Mouse (Mus musculus) kidney, postnatal 10 days (tissue): ENCODE results near the gene Rbms1.
"Not testable (repeated sequence)": the region's sequence is repeated elsewhere in the genome, so short reads cannot be mapped to it uniquely, and the experiment has no call there.

Source experiments
- DNase-seq: peaks from one replicate; pipeline ENCODE4 v3.0.0; 2021; ENCODE audit warnings: mixed read lengths

The Rbms1 gene

GRCm38 (mm10) chr2:60844259-60844658, 118.7 kb downstream of the Rbms1 start:
- no peak for DNase-seq

- no peak for DNase-seq
These were observed 119.4 kb downstream of the Rbms1 start for GRCm38 (mm10) chr2:60843633-60844032.

GRCm38 (mm10) chr2:60842976-60843375, 120.0 kb downstream of the Rbms1 start:
- DNase-seq = no peak

GRCm38 (mm10) chr2:60840922-60841321, 122.1 kb downstream of the Rbms1 start:
- DNase-seq = peak; percentile 41

GRCm38 (mm10) chr2:60839498-60839897, 123.5 kb downstream of the Rbms1 start:
- no peak for DNase-seq

- DNase-seq = peak; percentile 73
These were observed 124.1 kb downstream of the Rbms1 start for GRCm38 (mm10) chr2:60838856-60839255.

GRCm38 (mm10) chr2:60837616-60838015, 125.4 kb downstream of the Rbms1 start:
- DNase-seq = peak; percentile 53

GRCm38 (mm10) chr2:60836237-60836636, 126.8 kb downstream of the Rbms1 start:
- DNase-seq = no peak

GRCm38 (mm10) chr2:60834293-60834692, 128.7 kb downstream of the Rbms1 start:
- DNase-seq = peak; percentile 43

- DNase-seq = no peak
These were observed 130.7 kb downstream of the Rbms1 start for GRCm38 (mm10) chr2:60832254-60832653.

GRCm38 (mm10) chr2:60830464-60830863, 132.5 kb downstream of the Rbms1 start:
- DNase-seq = not testable (repeated sequence)

GRCm38 (mm10) chr2:60828908-60829462, 134.0 kb downstream of the Rbms1 start:
- DNase-seq = no peak

- DNase-seq = no peak
These were observed 135.9 kb downstream of the Rbms1 start for GRCm38 (mm10) chr2:60827152-60827428.

GRCm38 (mm10) chr2:60826406-60827151, 136.4 kb downstream of the Rbms1 start:
- DNase-seq = no peak

GRCm38 (mm10) chr2:60825690-60826089, 137.3 kb downstream of the Rbms1 start:
- DNase-seq = no peak

GRCm38 (mm10) chr2:60821635-60822034, 141.4 kb downstream of the Rbms1 start:
- no peak for DNase-seq

GRCm38 (mm10) chr2:60818632-60819031, 144.4 kb downstream of the Rbms1 start:
- DNase-seq = no peak

GRCm38 (mm10) chr2:60816307-60816706, 146.7 kb downstream of the Rbms1 start:
- DNase-seq = no peak

GRCm38 (mm10) chr2:60814788-60815187, 148.2 kb downstream of the Rbms1 start:
- no peak for DNase-seq

GRCm38 (mm10) chr2:60812949-60813348, 150.0 kb downstream of the Rbms1 start:
- DNase-seq = no peak

- peak; percentile 77 for DNase-seq
These were observed 152.4 kb downstream of the Rbms1 start for GRCm38 (mm10) chr2:60810617-60811016.

- no peak for DNase-seq
These were observed 153.5 kb downstream of the Rbms1 start for GRCm38 (mm10) chr2:60809441-60809921.

GRCm38 (mm10) chr2:60808822-60809221, 154.2 kb downstream of the Rbms1 start:
- DNase-seq = no peak

- no peak for DNase-seq
These were observed 155.4 kb downstream of the Rbms1 start for GRCm38 (mm10) chr2:60807341-60808195.
